ENCODE assay signal across 16 mouse cellular contexts in genomic region chr8:80834443-80834842, GRCm38 (mm10). TPM values are rescaled to one million over a fixed set of nuclear protein-coding genes. Genes with fewer than 3 reads are reported as not detected.
DNase-seq lines count a peak whose midpoint lies in the region; ATAC-seq and TF ChIP-seq lines count a peak whose summit lies in the region.
"Had no signal": no experiment of that assay in that cellular context is flagged by ENCODE, and none has a peak within 500 bp of the region (broad histone marks: within the 10 kb centered on the region; RNA-seq: fewer than 3 reads in every experiment).

No protein-coding gene starts in this region.

- H3K36me3 ChIP-seq in heart, adult 2 months (ENCODE audit: control insufficient read depth, insufficient read depth, low read length): peaks cover 17% of the 10 kb centered on the region
- no peaks in the 10 kb centered on the region for H3K36me3 ChIP-seq in hindbrain, embryonic 15.5 days
- no peaks in the 10 kb centered on the region for H3K36me3 ChIP-seq in hindbrain, embryonic 11.5 days (ENCODE audit: control insufficient read depth, insufficient read depth, low read length)
- no peaks in the 10 kb centered on the region for H3K36me3 ChIP-seq in lung, postnatal 0 days (ENCODE audit: insufficient read depth, low read length)
- no peaks in the 10 kb centered on the region for H3K36me3 ChIP-seq in liver, postnatal 0 days (replicated peaks; ENCODE audit: insufficient read depth, low read length)
- H3K36me3 ChIP-seq: limb, embryonic 10.5 days; midbrain, embryonic 15.5 days had no signal

- H3K27me3 ChIP-seq in heart, adult 2 months (ENCODE audit: control insufficient read depth, insufficient read depth, low read length): no peaks in the 10 kb centered on the region
- H3K27me3 ChIP-seq in hindbrain, embryonic 15.5 days: no peaks in the 10 kb centered on the region
- H3K27me3 ChIP-seq in hindbrain, embryonic 11.5 days (ENCODE audit: control insufficient read depth, insufficient read depth, low read length): no peaks in the 10 kb centered on the region
- no peaks in the 10 kb centered on the region for H3K27me3 ChIP-seq in lung, postnatal 0 days (replicated peaks; ENCODE audit: insufficient read depth, low read length)
- H3K27me3 ChIP-seq in liver, postnatal 0 days (ENCODE audit: insufficient read depth, low read length): no peaks in the 10 kb centered on the region
- H3K27me3 ChIP-seq: midbrain, embryonic 15.5 days had no signal

- H3K27ac ChIP-seq in heart, adult 2 months: peak overlapping the region; percentile 24
- H3K27ac ChIP-seq in hindbrain, embryonic 15.5 days (replicated peaks): 0 out of 2 replicates have a peak overlapping the region, but pooled peaks have one; percentile 9
- H3K27ac ChIP-seq in hindbrain, embryonic 11.5 days (ENCODE audit: low read depth, low read length): no peak overlapping the region
- H3K27ac ChIP-seq in lung, postnatal 0 days (ENCODE audit: low read length): no peak overlapping the region
- H3K27ac ChIP-seq in liver, postnatal 0 days (ENCODE audit: low read depth): no peak overlapping the region
- H3K27ac ChIP-seq: limb, embryonic 10.5 days; midbrain, embryonic 15.5 days had no signal

- H3K4me2 ChIP-seq in hindbrain, embryonic 15.5 days: no peak overlapping the region
- no peak overlapping the region for H3K4me2 ChIP-seq in hindbrain, embryonic 11.5 days (replicated peaks; ENCODE audit: low read depth, low read length)
- no peak overlapping the region for H3K4me2 ChIP-seq in lung, postnatal 0 days (replicated peaks; ENCODE audit: low read depth, low read length)
- H3K4me2 ChIP-seq in liver, postnatal 0 days (ENCODE audit: low read depth, low read length): no peak overlapping the region
- H3K4me2 ChIP-seq: liver, embryonic 11.5 days; lung, embryonic 14.5 days; midbrain, embryonic 15.5 days had no signal

- H3K4me3 ChIP-seq in heart, adult 2 months: no peak overlapping the region
- H3K4me3 ChIP-seq in hindbrain, embryonic 15.5 days: no peak overlapping the region
- no peak overlapping the region for H3K4me3 ChIP-seq in hindbrain, embryonic 11.5 days (ENCODE audit: low read depth, low read length)
- H3K4me3 ChIP-seq in lung, postnatal 0 days (ENCODE audit: low read depth, low read length): no peak overlapping the region
- H3K4me3 ChIP-seq in liver, postnatal 0 days (ENCODE audit: low read depth, low read length): no peak overlapping the region
- H3K4me3 ChIP-seq: erythroblast, embryonic 14.5 days; limb, embryonic 10.5 days; midbrain, embryonic 15.5 days had no signal

- ATAC-seq in hindbrain, embryonic 15.5 days (ENCODE audit: low FRiP score, low read depth): no peak
- no peak for ATAC-seq in hindbrain, embryonic 11.5 days (ENCODE audit: low FRiP score)
- no peak for ATAC-seq in lung, postnatal 0 days
- ATAC-seq in liver, postnatal 0 days: no peak
- ATAC-seq: forebrain, embryonic 14.5 days; midbrain, embryonic 15.5 days had no signal

- peaks cover 26% of the 10 kb centered on the region for H3K4me1 ChIP-seq in heart, adult 2 months (ENCODE audit: control insufficient read depth, insufficient read depth, low read length)
- H3K4me1 ChIP-seq in hindbrain, embryonic 15.5 days (replicated peaks): peaks cover 23% of the 10 kb centered on the region
- no peaks in the 10 kb centered on the region for H3K4me1 ChIP-seq in hindbrain, embryonic 11.5 days (replicated peaks; ENCODE audit: control insufficient read depth, insufficient read depth, low read length)
- H3K4me1 ChIP-seq in lung, postnatal 0 days (ENCODE audit: insufficient read depth, low read depth, low read length): peaks cover 10% of the 10 kb centered on the region; the same call in 1 of the 2 replicates
- H3K4me1 ChIP-seq in liver, postnatal 0 days (ENCODE audit: insufficient read depth): peaks cover 10% of the 10 kb centered on the region; the same call in 1 of the 2 replicates

- TF ChIP-seq POLR2A in heart, adult 2 months (IDR thresholded peaks at IDR 0.05; ENCODE audit: insufficient read depth, low read depth, low read length): no peak

- H3K79me2 ChIP-seq in heart, adult 2 months (replicated peaks; ENCODE audit: control insufficient read depth, insufficient read depth, low read length): peaks cover 8% of the 10 kb centered on the region

- H3K9me3 ChIP-seq in hindbrain, embryonic 15.5 days: no peaks in the 10 kb centered on the region
- H3K9me3 ChIP-seq in hindbrain, embryonic 11.5 days (ENCODE audit: control insufficient read depth, low read length): no peaks in the 10 kb centered on the region
- no peaks in the 10 kb centered on the region for H3K9me3 ChIP-seq in lung, postnatal 0 days (ENCODE audit: low read length)
- no peaks in the 10 kb centered on the region for H3K9me3 ChIP-seq in liver, postnatal 0 days (ENCODE audit: low read length)
- H3K9me3 ChIP-seq: limb, embryonic 10.5 days; midbrain, embryonic 15.5 days had no signal

- TF ChIP-seq CTCF in heart, adult 2 months (IDR thresholded peaks at IDR 0.05): no peak
- TF ChIP-seq CTCF in lung, postnatal 0 days (IDR thresholded peaks at IDR 0.05): no peak
- no peak for TF ChIP-seq CTCF in liver, postnatal 0 days (IDR thresholded peaks at IDR 0.05; ENCODE audit: low read depth)

- no peak for TF ChIP-seq EP300 in heart, adult 2 months (IDR thresholded peaks at IDR 0.05; ENCODE audit: insufficient read depth, low read depth, low read length)
- no peak for TF ChIP-seq EP300 in lung, postnatal 0 days (IDR thresholded peaks at IDR 0.05)
- no peak for TF ChIP-seq EP300 in liver, postnatal 0 days (IDR thresholded peaks at IDR 0.05; ENCODE audit: low read depth)

- intact Hi-C loops in heart, adult 2 months (cut with DNase I): no loop called here
- intact Hi-C loops in heart, postnatal 14 days (cut with DNase I): no loop called here

- WGBS in heart, adult 2 months: 19% methylated on average over 4 of the region's 4 CpGs
- WGBS in hindbrain, embryonic 15.5 days: 61% methylated on average over 4 of the region's 4 CpGs
- 74% methylated on average over 4 of the region's 4 CpGs for WGBS in hindbrain, embryonic 11.5 days
- 54% methylated on average over 4 of the region's 4 CpGs for WGBS in lung, postnatal 0 days
- 64% methylated on average over 4 of the region's 4 CpGs for WGBS in liver, postnatal 0 days (ENCODE audit: insufficient replicate concordance)

- H3K9ac ChIP-seq in heart, adult 2 months (ENCODE audit: low read depth, low read length): no peak overlapping the region
- H3K9ac ChIP-seq in hindbrain, embryonic 15.5 days: no peak overlapping the region
- H3K9ac ChIP-seq in hindbrain, embryonic 11.5 days (ENCODE audit: low read depth, low read length): no peak overlapping the region
- H3K9ac ChIP-seq in lung, postnatal 0 days (replicated peaks; ENCODE audit: low read depth): no peak overlapping the region
- H3K9ac ChIP-seq in liver, postnatal 0 days (replicated peaks): no peak overlapping the region
- H3K9ac ChIP-seq: lung, embryonic 14.5 days; midbrain, embryonic 15.5 days had no signal

- no peak for DNase-seq in heart, adult 2 months
- DNase-seq in heart, postnatal 14 days: no peak
- DNase-seq in hindbrain, embryonic 11.5 days (ENCODE audit: low spot score): no peak
- peak; percentile 30 for DNase-seq in lung, postnatal 10 days
- DNase-seq in lung, postnatal 0 days (ENCODE audit: low spot score): no peak
- DNase-seq in liver, postnatal 0 days: no peak
- DNase-seq: kidney, adult 18-20 months; lung, embryonic 14.5 days; retina, postnatal 1 day; thymus, adult 18-20 months had no signal

RNA-seq across cellular contexts. Expression of gene Gab1, which starts 45.9 kb away (rescaled TPM):
- 10 to 100 TPM; 38.3 to 40.2 TPM for total RNA-seq in heart, adult 2 months (2021)
- 32.6 and 55.3 TPM in 2 replicates for polyA plus RNA-seq in heart, adult 2 months (2012; rRNA removed)
- 10 to 100 TPM; 35.5 to 40.0 TPM for total RNA-seq in heart, postnatal 14 days (2021)
- polyA plus RNA-seq in hindbrain, embryonic 15.5 days (2015; fragmentation: Nextera tagmentation; extraction: Ambion mirVana): 10.9 and 14.0 TPM in 2 replicates
- 18.1 and 20.8 TPM in 2 replicates for polyA plus RNA-seq in hindbrain, embryonic 11.5 days (2014; fragmentation: Nextera tagmentation; extraction: Ambion mirVana)
- polyA plus RNA-seq in lung, postnatal 0 days (2015; fragmentation: Nextera tagmentation; extraction: Ambion mirVana): 16.9 and 18.9 TPM in 2 replicates
- polyA plus RNA-seq in liver, postnatal 0 days (2015; fragmentation: Nextera tagmentation; extraction: Ambion mirVana): 3.8 and 3.9 TPM in 2 replicates

Comparison
In these comparisons a context has a peak if more than half of its experiments do, and no peak if none do; other contexts are left out.
1. H3K27ac ChIP-seq: peak in heart, adult 2 months (single experiment) and hindbrain, embryonic 15.5 days (single experiment); none in hindbrain, embryonic 11.5 days (single experiment), lung, postnatal 0 days (single experiment) and liver, postnatal 0 days (single experiment).